Mouse (Mus musculus) spleen, adult 2 months (tissue): ENCODE results near the gene Slc24a2. TPM values are rescaled to one million over a fixed set of nuclear protein-coding genes. Genes with fewer than 3 reads are reported as not detected.

Experiments
- DNase-seq, 2 experiments: peaks; one replicate each; pipeline versions ENCODE4 v3.0.0 to v3.0.0-alpha.2; 2012 to 2021; ENCODE audit warnings: low spot score in 2 of 2, low read depth in 1 of 2
- H3K27ac ChIP-seq: fragments of 200-500 bp; 2 replicates; pipeline ENCODE4 v1.5.1; 2012; ENCODE audit warnings: low read length, inconsistent platforms; ENCODE audit not compliant: insufficient read depth
- H3K27me3 ChIP-seq: fragments of 200-500 bp; 2 replicates; pipeline ENCODE4 v1.6.1; 2012; ENCODE audit warnings: mild to moderate bottlenecking, moderate library complexity, low read length, inconsistent platforms; ENCODE audit not compliant: control insufficient read depth, insufficient read depth
- H3K36me3 ChIP-seq: fragments of 200-500 bp; 2 replicates; pipeline ENCODE4 v1.6.1; 2012; ENCODE audit warnings: mild to moderate bottlenecking, low read length, inconsistent platforms; ENCODE audit not compliant: control insufficient read depth, insufficient read depth
- H3K4me1 ChIP-seq: fragments of 200-500 bp; 2 replicates; pipeline ENCODE4 v1.6.1; 2011; ENCODE audit warnings: inconsistent platforms; ENCODE audit not compliant: control insufficient read depth, insufficient read depth, insufficient read length
- H3K4me3 ChIP-seq: fragments of 200-500 bp; 2 replicates; pipeline ENCODE4 v1.5.1; 2011; ENCODE audit warnings: mild to moderate bottlenecking, inconsistent platforms; ENCODE audit not compliant: insufficient read depth, insufficient read length; ENCODE audit errors: extremely low read depth
- CTCF ChIP-seq: fragments of 200-500 bp; IDR thresholded peaks from 2 replicates; pipeline ENCODE4 v1.5.1; 2011; ENCODE audit warnings: mild to moderate bottlenecking, inconsistent platforms; ENCODE audit not compliant: insufficient read depth, insufficient read length, insufficient replicate concordance; ENCODE audit errors: extremely low read depth
- POLR2A ChIP-seq: fragments of 200-500 bp; IDR thresholded peaks from 2 replicates; pipeline ENCODE4 v1.6.1; 2011; ENCODE audit warnings: low read depth, low read length, inconsistent platforms
- WGBS: fragments of 180-500 bp; shearing (Covaris S2); methylation state at CpG from one replicate; pipeline ENCODE4 v1.1.7; 2018; 5-methylcytosine and 5-hydroxymethylcytosine counted together
- polyA plus RNA-seq: library from polyadenylated mRNA; depleted of rRNA; stranded (reverse); fragments of >200 nt; gene quantifications from 2 replicates; pipeline ENCODE4 v1.2.3, GENCODE M21; 2012

Slc24a2 gene
- polyA plus RNA-seq, 1 experiment, result not detected

GRCm38 (mm10) chr4:87065227-87065626 lies 165.1 kb downstream of the Slc24a2 start:
- TF ChIP-seq CTCF (no peak), POLR2A (no peak)
- no peak overlapping the region for H3K27ac ChIP-seq
- H3K36me3 ChIP-seq, result no peaks in the 10 kb centered on the region
- H3K4me1 ChIP-seq, result no peaks in the 10 kb centered on the region
- no peak overlapping the region for H3K4me3 ChIP-seq
- 86% methylated on average over 5 of the region's 5 CpGs for WGBS
- no peak for DNase-seq
- no peaks in the 10 kb centered on the region for H3K27me3 ChIP-seq

- WGBS, result 91% methylated on average over 2 of the region's 2 CpGs
- no peak for TF ChIP-seq POLR2A
- no peak for TF ChIP-seq CTCF
- Histone ChIP-seq H3K36me3 (no peaks in the 10 kb centered on the region), H3K4me1 (no peaks in the 10 kb centered on the region), H3K4me3 (no peak overlapping the region), H3K27me3 (no peaks in the 10 kb centered on the region), H3K27ac (no peak overlapping the region)
- no peak for DNase-seq
Observed at GRCm38 (mm10) chr4:87064561-87064960, 165.7 kb downstream of the Slc24a2 start.

GRCm38 (mm10) chr4:87062771-87063253 lies 167.5 kb downstream of the Slc24a2 start:
- no peaks in the 10 kb centered on the region for H3K36me3 ChIP-seq
- TF ChIP-seq CTCF (no peak), POLR2A (no peak)
- H3K27ac ChIP-seq, result no peak overlapping the region
- no peaks in the 10 kb centered on the region for H3K27me3 ChIP-seq
- H3K4me1 ChIP-seq, result no peaks in the 10 kb centered on the region
- H3K4me3 ChIP-seq, result no peak overlapping the region
- 72% methylated on average over 6 of the region's 6 CpGs for WGBS
- no peak for DNase-seq

- Histone ChIP-seq H3K27me3 (no peaks in the 10 kb centered on the region), H3K4me1 (no peaks in the 10 kb centered on the region), H3K27ac (no peak overlapping the region), H3K36me3 (no peaks in the 10 kb centered on the region), H3K4me3 (no peak overlapping the region)
- 82% methylated on average over 2 of the region's 2 CpGs for WGBS
- no peak for DNase-seq
- TF ChIP-seq POLR2A, result no peak
- no peak for TF ChIP-seq CTCF
Observed at GRCm38 (mm10) chr4:87061696-87062095, 168.6 kb downstream of the Slc24a2 start.

- H3K4me3 ChIP-seq, result no peak overlapping the region
- H3K27ac ChIP-seq, result no peak overlapping the region
- no peak for DNase-seq
- no peaks in the 10 kb centered on the region for H3K4me1 ChIP-seq
- 85% methylated on average over 3 of the region's 3 CpGs for WGBS
- H3K36me3 ChIP-seq, result no peaks in the 10 kb centered on the region
- H3K27me3 ChIP-seq, result no peaks in the 10 kb centered on the region
- TF ChIP-seq CTCF (no peak), POLR2A (no peak)
Observed at GRCm38 (mm10) chr4:87057572-87057971, 172.7 kb downstream of the Slc24a2 start.

GRCm38 (mm10) chr4:87055768-87056167 lies 174.5 kb downstream of the Slc24a2 start:
- Histone ChIP-seq H3K27ac (no peak overlapping the region), H3K27me3 (no peaks in the 10 kb centered on the region), H3K4me3 (no peak overlapping the region), H3K36me3 (no peaks in the 10 kb centered on the region), H3K4me1 (no peaks in the 10 kb centered on the region)
- TF ChIP-seq POLR2A, result no peak
- TF ChIP-seq CTCF, result no peak
- WGBS, result 33% methylated on average over 7 of the region's 7 CpGs
- no peak for DNase-seq

- no peak for TF ChIP-seq CTCF
- TF ChIP-seq POLR2A, result no peak
- DNase-seq, result no peak
- Histone ChIP-seq H3K27me3 (no peaks in the 10 kb centered on the region), H3K27ac (no peak overlapping the region), H3K4me3 (no peak overlapping the region), H3K36me3 (no peaks in the 10 kb centered on the region), H3K4me1 (no peaks in the 10 kb centered on the region)
- 93% methylated on average over 5 of the region's 5 CpGs for WGBS
Observed at GRCm38 (mm10) chr4:87052881-87053280, 177.4 kb downstream of the Slc24a2 start.

- TF ChIP-seq CTCF (no peak), POLR2A (no peak)
- DNase-seq, result no peak
- Histone ChIP-seq H3K36me3 (no peaks in the 10 kb centered on the region), H3K27me3 (no peaks in the 10 kb centered on the region), H3K4me1 (no peaks in the 10 kb centered on the region), H3K27ac (no peak overlapping the region), H3K4me3 (no peak overlapping the region)
- WGBS, result 74% methylated on average over 3 of the region's 3 CpGs
Observed at GRCm38 (mm10) chr4:87049061-87049460, 181.2 kb downstream of the Slc24a2 start.
